Mouse (Mus musculus): ENCODE data around the gene Insl3. TPM values are rescaled to one million over a fixed set of nuclear protein-coding genes. Genes with fewer than 3 reads are reported as not detected.
A peak's percentile ranks its signal among the peaks of the same experiment; 100 is the strongest.
"Not testable (repeated sequence)": the region's sequence is repeated elsewhere in the genome, so short reads cannot be mapped to it uniquely, and the experiment has no call there.

The Insl3 gene
- polyA plus RNA-seq, 1 experiment from 2014 or later: 0.76 TPM

DNA sequence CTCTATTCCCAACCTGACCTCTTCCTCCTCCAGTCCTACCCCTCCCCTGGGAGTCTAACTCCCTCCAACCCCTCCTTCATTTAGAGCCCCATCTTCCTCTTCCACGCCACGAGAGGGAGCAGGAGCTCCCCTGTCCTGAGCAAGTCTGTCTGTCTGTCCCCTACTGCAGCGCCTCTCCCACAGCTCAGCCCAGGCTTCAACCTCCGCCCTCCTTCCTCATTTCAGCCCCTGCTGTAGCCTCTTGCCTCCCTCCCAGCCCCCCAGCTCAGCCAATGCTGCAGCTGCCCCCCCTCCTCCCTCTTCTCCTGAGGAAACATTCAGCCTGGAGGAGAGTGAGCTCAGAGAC lies 13.0 kb downstream of the Insl3 start:
- Histone ChIP-seq H3K9me3 (replicated peaks) (no peaks in the 10 kb centered on the region), H3K36me3 (no peaks in the 10 kb centered on the region), H3K27ac (no peak overlapping the region), H3K27me3 (ENCODE audit: low read depth, poor library complexity, severe bottlenecking) (peaks cover 95% of the 10 kb centered on the region), H3K4me3 (no peak overlapping the region), H3K4me1 (peaks cover 14% of the 10 kb centered on the region)
- 41% methylated on average over 4 of the region's 4 CpGs for WGBS
- DNase-seq (ENCODE audit: low spot score): no peak

DNA sequence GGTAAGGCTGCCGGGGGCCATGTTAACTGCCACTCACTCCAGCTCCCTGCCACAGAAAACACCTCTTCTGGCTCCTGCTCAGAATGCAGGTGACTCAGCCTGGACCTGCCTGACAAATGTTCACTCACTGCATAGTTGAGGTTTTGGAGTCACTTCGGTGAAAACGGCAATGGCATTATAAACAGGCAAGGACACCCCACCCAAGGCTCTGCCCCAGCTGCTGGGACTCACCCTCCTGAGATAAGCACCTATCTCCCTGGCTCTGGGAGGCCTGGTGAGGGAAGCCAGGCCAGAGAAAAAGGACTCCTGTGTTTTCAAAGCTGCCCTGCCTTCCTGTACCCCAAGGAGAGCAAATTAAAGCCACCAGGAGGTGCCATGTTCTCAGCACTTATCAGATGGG lies 13.9 kb downstream of the Insl3 start:
- H3K27me3 ChIP-seq (ENCODE audit: low read depth, poor library complexity, severe bottlenecking): peaks cover 95% of the 10 kb centered on the region
- no peaks in the 10 kb centered on the region for H3K36me3 ChIP-seq
- H3K4me3 ChIP-seq: no peak overlapping the region
- no peak overlapping the region for H3K27ac ChIP-seq
- WGBS: 84% methylated on average over 3 of the region's 3 CpGs
- peaks cover 14% of the 10 kb centered on the region for H3K4me1 ChIP-seq
- H3K9me3 ChIP-seq (replicated peaks): no peaks in the 10 kb centered on the region
- DNase-seq (ENCODE audit: low spot score): no peak

GRCm38 (mm10) chr8:71703400-71703799 lies 14.4 kb downstream of the Insl3 start:
- Histone ChIP-seq H3K4me1 (peaks cover 14% of the 10 kb centered on the region), H3K27me3 (ENCODE audit: low read depth, poor library complexity, severe bottlenecking) (peaks cover 95% of the 10 kb centered on the region)
- H3K9me3 ChIP-seq (replicated peaks); DNase-seq (ENCODE audit: low spot score); H3K36me3 ChIP-seq; H3K27ac ChIP-seq; H3K4me3 ChIP-seq: not testable (repeated sequence)

DNA sequence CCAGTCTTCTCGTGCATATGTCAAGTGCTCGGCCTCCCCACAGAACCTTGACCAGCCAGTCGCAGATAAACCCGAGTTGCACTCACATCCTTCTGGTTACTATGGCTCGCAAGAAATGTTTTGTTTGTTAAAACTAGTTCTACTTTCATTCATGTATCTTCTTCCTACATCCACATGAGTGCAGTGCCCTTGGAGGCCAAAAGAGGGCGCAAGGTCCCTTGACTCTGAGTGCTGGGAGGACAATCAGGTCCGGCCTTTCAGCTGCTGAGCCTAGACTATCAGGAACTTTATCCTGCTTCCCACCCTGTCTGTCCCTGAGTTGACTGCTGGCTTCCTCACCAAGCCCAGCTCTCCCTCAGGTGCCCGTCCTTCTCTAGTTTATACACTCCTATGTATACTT lies 18.9 kb downstream of the Insl3 start:
- peak; percentile 57 for DNase-seq (ENCODE audit: low spot score)

GRCm38 (mm10) chr8:71709134-71709799 lies 20.3 kb downstream of the Insl3 start:
- H3K9me3 ChIP-seq (replicated peaks): no peaks in the 10 kb centered on the region
- DNase-seq (ENCODE audit: low spot score): no peak
- 38% methylated on average over 25 of the region's 25 CpGs for WGBS
- H3K27ac ChIP-seq: no peak overlapping the region
- no peaks in the 10 kb centered on the region for H3K36me3 ChIP-seq
- H3K4me1 ChIP-seq: peaks cover 10% of the 10 kb centered on the region
- H3K27me3 ChIP-seq (ENCODE audit: low read depth, poor library complexity, severe bottlenecking): peaks cover 80% of the 10 kb centered on the region
- peak overlapping the region; percentile 3; the same call in 1 of the 2 replicates for H3K4me3 ChIP-seq

More for the DNA sequence above, 18.9 kb downstream of the Insl3 start:
- Histone ChIP-seq H3K27me3 (ENCODE audit: low read depth, poor library complexity, severe bottlenecking) (peaks cover 94% of the 10 kb centered on the region), H3K9me3 (replicated peaks) (no peaks in the 10 kb centered on the region), H3K4me3 (no peak overlapping the region), H3K36me3 (no peaks in the 10 kb centered on the region), H3K27ac (no peak overlapping the region), H3K4me1 (peaks cover 10% of the 10 kb centered on the region)
- 34% methylated on average over 8 of the region's 8 CpGs for WGBS

DNA sequence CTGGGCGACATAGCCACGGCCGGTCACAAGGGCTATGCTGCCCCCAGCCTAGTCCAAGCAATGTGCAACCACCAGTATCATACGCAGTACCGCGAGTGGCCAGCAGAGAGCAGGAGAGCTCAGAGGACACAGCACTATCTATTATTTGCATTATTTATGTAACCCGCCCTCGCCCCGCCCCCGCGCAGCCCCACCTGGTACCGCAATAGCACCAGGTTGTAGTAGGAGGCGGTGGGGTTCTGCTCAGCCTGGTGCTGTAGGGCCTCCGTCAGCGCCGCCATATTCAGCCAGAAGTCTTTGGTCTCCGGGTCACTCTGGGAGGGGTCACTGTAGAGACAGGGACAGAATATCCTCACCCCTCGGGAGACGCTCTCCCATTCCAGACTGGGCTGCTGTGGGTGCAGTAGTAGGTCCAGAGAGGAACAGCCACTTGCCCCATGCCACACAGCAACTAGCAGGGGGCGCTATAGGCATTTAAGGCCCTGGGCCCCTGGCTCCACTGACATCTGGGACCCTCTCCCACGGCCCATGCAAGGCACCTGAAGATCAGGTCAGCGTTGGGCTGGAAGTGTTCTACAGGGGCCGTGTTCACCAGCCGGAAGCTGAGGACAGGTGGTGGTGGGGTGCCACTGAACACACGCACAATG lies 20.9 kb downstream of the Insl3 start:
- H3K4me3 ChIP-seq: peak overlapping the region; percentile 3; the same call in 1 of the 2 replicates

GRCm38 (mm10) chr8:71711574-71711973 lies 22.6 kb downstream of the Insl3 start:
- no peaks in the 10 kb centered on the region for H3K9me3 ChIP-seq (replicated peaks)
- H3K4me3 ChIP-seq: no peak overlapping the region
- peaks cover 19% of the 10 kb centered on the region for H3K4me1 ChIP-seq
- no peak overlapping the region for H3K27ac ChIP-seq
- no peak for DNase-seq (ENCODE audit: low spot score)
- H3K36me3 ChIP-seq: no peaks in the 10 kb centered on the region
- WGBS: 84% methylated on average over 2 of the region's 2 CpGs
- H3K27me3 ChIP-seq (ENCODE audit: low read depth, poor library complexity, severe bottlenecking): peaks cover 72% of the 10 kb centered on the region

More for the DNA sequence above, 20.9 kb downstream of the Insl3 start:
- Histone ChIP-seq H3K27me3 (ENCODE audit: low read depth, poor library complexity, severe bottlenecking) (peaks cover 77% of the 10 kb centered on the region), H3K27ac (no peak overlapping the region), H3K4me1 (peaks cover 10% of the 10 kb centered on the region), H3K36me3 (no peaks in the 10 kb centered on the region), H3K9me3 (replicated peaks) (no peaks in the 10 kb centered on the region)
- DNase-seq (ENCODE audit: low spot score): peak; percentile 89
- 21% methylated on average over 25 of the region's 25 CpGs for WGBS

DNA sequence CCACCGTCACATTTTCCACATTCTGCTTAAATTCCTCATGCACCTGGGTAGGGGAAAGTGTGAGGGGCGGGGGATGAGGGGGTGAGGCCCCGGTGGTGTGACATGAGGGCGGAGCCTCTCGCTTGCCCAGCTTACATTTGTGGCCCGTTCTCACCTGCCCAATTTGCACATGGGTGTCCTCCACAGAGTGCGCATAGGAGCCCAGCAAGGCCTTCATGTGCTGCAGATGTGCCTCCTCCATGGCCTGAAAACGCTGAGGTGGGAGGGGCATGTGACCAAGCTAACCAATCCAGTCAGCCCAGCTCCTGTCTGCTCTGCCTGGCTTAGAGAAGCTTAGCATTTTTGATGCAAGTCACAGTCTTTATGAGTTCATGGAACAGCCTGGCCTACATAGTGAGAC lies 26.5 kb downstream of the Insl3 start:
- H3K4me3 ChIP-seq: no peak overlapping the region
- H3K4me1 ChIP-seq: peaks cover 28% of the 10 kb centered on the region
- 29% methylated on average over 8 of the region's 8 CpGs for WGBS
- no peaks in the 10 kb centered on the region for H3K9me3 ChIP-seq (replicated peaks)
- DNase-seq (ENCODE audit: low spot score): no peak
- peaks cover 52% of the 10 kb centered on the region for H3K27me3 ChIP-seq (ENCODE audit: low read depth, poor library complexity, severe bottlenecking)
- no peaks in the 10 kb centered on the region for H3K36me3 ChIP-seq
- H3K27ac ChIP-seq: no peak overlapping the region

DNA sequence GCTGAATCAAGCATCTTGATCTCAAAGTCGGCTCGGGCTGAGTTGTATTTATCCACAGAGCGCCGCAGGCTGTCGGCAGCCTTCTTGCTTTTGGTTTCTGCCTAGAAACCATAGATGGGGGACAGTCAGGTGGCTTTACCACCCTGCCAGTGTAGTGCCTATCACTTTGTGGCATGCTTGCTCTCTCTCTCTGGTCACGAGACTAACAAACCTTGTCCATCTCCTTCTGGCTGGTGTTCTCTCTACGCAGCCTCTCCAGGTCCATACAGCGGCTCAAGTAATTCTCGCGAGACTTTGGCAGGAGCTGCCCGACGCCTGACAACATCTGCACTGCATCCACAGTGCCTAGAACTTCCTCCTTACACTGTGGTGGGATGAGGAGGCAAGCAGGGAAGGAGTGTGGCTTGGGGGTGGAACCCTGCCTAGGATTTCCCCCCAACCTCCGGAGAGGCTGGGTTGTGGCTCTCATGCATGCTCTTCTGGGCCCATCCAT lies 27.6 kb downstream of the Insl3 start:
- H3K36me3 ChIP-seq: no peaks in the 10 kb centered on the region
- no peaks in the 10 kb centered on the region for H3K9me3 ChIP-seq (replicated peaks)
- H3K27me3 ChIP-seq (ENCODE audit: low read depth, poor library complexity, severe bottlenecking): peaks cover 48% of the 10 kb centered on the region
- H3K4me1 ChIP-seq: peaks cover 35% of the 10 kb centered on the region
- H3K27ac ChIP-seq: no peak overlapping the region
- WGBS: 78% methylated on average over 13 of the region's 13 CpGs
- H3K4me3 ChIP-seq: no peak overlapping the region
- no peak for DNase-seq (ENCODE audit: low spot score)

DNA sequence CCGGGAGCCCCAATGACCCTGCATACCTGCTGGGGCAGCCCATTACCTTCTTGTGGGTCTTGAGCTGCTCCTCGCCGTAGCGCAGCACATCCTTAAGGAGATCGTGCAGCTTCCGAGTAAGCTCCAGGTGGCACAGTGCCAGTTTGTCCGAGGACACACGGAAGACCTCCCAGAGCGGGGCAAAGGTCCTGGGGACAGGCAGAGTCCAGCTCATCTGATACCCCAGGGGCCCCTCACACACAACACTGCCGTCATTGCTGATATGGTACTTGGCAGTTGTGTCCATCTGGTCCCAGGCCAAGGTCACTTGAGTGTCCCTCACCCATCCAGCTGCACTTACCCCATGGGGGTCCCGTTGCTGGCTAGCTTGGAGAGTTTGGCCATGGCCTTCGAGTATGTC lies 28.1 kb downstream of the Insl3 start:
- Histone ChIP-seq H3K27me3 (ENCODE audit: low read depth, poor library complexity, severe bottlenecking) (peaks cover 48% of the 10 kb centered on the region), H3K36me3 (no peaks in the 10 kb centered on the region), H3K4me3 (no peak overlapping the region), H3K9me3 (replicated peaks) (no peaks in the 10 kb centered on the region), H3K4me1 (peaks cover 35% of the 10 kb centered on the region), H3K27ac (no peak overlapping the region)
- DNase-seq (ENCODE audit: low spot score): no peak
- WGBS: 92% methylated on average over 12 of the region's 12 CpGs

DNA sequence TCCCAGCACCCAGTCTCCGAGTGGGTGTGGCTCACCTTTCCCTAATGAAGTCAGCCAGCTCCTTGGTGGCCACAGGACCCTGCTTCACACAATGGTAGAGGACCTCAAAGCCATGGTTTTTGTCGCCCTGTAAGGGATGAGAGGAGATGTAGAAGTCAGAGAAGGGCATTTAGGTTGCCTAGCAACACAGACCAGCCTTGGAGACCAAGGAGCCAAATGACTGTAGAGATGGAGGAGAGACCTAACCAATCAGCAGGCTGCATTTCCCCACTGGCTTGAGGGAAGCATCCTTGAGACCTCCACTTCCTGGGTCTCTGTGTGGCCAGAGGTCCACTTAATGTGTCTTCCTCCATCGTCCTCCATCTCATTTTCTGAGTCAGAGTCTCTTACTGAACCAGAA lies 29.2 kb downstream of the Insl3 start:
- Histone ChIP-seq H3K36me3 (no peaks in the 10 kb centered on the region), H3K27ac (no peak overlapping the region), H3K27me3 (ENCODE audit: low read depth, poor library complexity, severe bottlenecking) (peaks cover 52% of the 10 kb centered on the region), H3K9me3 (replicated peaks) (no peaks in the 10 kb centered on the region), H3K4me3 (no peak overlapping the region), H3K4me1 (peaks cover 35% of the 10 kb centered on the region)
- no peak for DNase-seq (ENCODE audit: low spot score)
- WGBS: 38% methylated on average over 3 of the region's 3 CpGs

- Histone ChIP-seq H3K9me3 (replicated peaks) (no peaks in the 10 kb centered on the region), H3K4me1 (peaks cover 35% of the 10 kb centered on the region), H3K27ac (no peak overlapping the region), H3K27me3 (ENCODE audit: low read depth, poor library complexity, severe bottlenecking) (peaks cover 62% of the 10 kb centered on the region), H3K36me3 (no peaks in the 10 kb centered on the region), H3K4me3 (no peak overlapping the region)
- no peak for DNase-seq (ENCODE audit: low spot score)
- WGBS: 73% methylated on average over 4 of the region's 4 CpGs
These were observed 30.2 kb downstream of the Insl3 start for GRCm38 (mm10) chr8:71719218-71719617.

DNA sequence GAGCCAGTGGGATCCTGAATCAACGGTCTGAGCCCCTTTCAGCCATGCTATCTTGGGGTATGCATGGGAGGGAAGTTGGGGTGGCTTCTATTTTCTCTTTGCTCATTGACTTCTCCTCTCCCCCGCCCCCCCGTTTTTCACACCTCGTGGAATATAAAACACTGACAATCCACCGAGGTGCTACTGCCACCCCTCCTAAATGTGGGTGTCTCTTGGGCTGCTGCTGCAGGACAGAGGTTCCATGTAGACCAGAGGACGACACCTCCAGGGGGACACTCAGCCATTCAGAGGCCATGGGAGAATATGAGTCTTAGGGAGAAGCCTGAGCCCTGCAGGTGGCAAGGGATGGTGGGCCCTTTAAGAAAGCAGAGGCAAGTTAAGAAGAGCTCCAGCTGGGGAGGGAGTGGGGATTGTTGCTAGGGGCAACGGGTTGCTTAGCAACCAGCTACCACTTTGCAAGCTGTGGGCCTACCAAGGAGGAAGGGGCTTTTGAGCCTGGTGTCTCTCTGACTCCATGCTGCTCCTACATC lies 31.0 kb downstream of the Insl3 start:
- DNase-seq (ENCODE audit: low spot score): peak; percentile 82
- peaks cover 38% of the 10 kb centered on the region for H3K4me1 ChIP-seq
- H3K36me3 ChIP-seq: no peaks in the 10 kb centered on the region
- H3K4me3 ChIP-seq: no peak overlapping the region
- no peak overlapping the region for H3K27ac ChIP-seq
- WGBS: 33% methylated on average over 7 of the region's 7 CpGs
- no peaks in the 10 kb centered on the region for H3K9me3 ChIP-seq (replicated peaks)
- H3K27me3 ChIP-seq (ENCODE audit: low read depth, poor library complexity, severe bottlenecking): peaks cover 65% of the 10 kb centered on the region
